Mouse (Mus musculus): ENCODE data around the gene Slc16a12.

DNA sequence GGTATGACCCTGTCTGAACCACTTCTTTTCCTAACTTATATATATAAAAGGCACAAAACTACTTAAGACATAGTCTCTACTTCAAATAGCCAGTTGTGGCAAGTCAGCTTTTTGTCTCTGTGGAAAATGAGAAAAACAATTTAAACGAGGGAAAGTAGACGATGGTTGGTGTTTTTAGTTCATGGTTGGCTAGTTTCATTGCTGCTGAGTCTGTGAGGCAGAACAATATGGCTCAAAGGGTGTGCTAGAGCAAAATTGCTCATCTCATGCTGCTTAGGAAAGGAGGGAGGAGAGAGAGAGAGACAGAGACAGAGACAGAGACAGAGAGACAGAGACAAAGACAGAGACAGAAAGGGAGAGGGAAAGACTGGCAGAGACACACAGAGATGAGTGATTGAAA lies 47.8 kb downstream of the Slc16a12 start:
- TF ChIP-seq CTCF (IDR thresholded peaks at IDR 0.05; ENCODE audit: borderline replicate concordance, insufficient read depth, low read length) (no peak), POLR2A (IDR thresholded peaks at IDR 0.05; ENCODE audit: low read depth, low read length) (no peak)

Measured in embryonic fibroblast, embryonic 13.5 days (primary cell).